Comparison of ENCODE assay signal across 21 mouse cellular contexts in genomic region chr11:54764759-54765158, GRCm38 (mm10). TPM values are rescaled to one million over a fixed set of nuclear protein-coding genes. Genes with fewer than 3 reads are reported as not detected.
DNase-seq lines count a peak whose midpoint lies in the region; ATAC-seq and TF ChIP-seq lines count a peak whose summit lies in the region.
"Had no signal": no experiment of that assay in that cellular context is flagged by ENCODE, and none has a peak within 500 bp of the region (broad histone marks: within the 10 kb centered on the region; RNA-seq: fewer than 3 reads in every experiment).

No protein-coding gene starts in this region.

- no peak for TF ChIP-seq CTCF in thymus, adult 2 months (IDR thresholded peaks at IDR 0.05; ENCODE audit: borderline replicate concordance, control insufficient read depth, extremely low read depth, insufficient read depth, low read length, poor library complexity)
- no peak for TF ChIP-seq CTCF in lung, postnatal 0 days (IDR thresholded peaks at IDR 0.05)
- no peak for TF ChIP-seq CTCF in left cerebral cortex, adult 2 months (IDR thresholded peaks at IDR 0.05)

- no peak overlapping the region for H3K4me2 ChIP-seq in midbrain, embryonic 13.5 days (replicated peaks)
- H3K4me2 ChIP-seq in lung, postnatal 0 days (replicated peaks; ENCODE audit: low read depth, low read length): no peak overlapping the region
- H3K4me2 ChIP-seq: hindbrain, embryonic 15.5 days; liver, embryonic 15.5 days; neural tube, embryonic 13.5 days had no signal

- H3K9me3 ChIP-seq in midbrain, embryonic 13.5 days: no peaks in the 10 kb centered on the region
- H3K9me3 ChIP-seq in lung, postnatal 0 days (ENCODE audit: low read length): no peaks in the 10 kb centered on the region
- H3K9me3 ChIP-seq: hindbrain, embryonic 15.5 days; liver, embryonic 15.5 days; neural tube, embryonic 13.5 days had no signal

- intact Hi-C loops in left cerebral cortex, adult 2 months (cut with DNase I): no loop called here

- H3K36me3 ChIP-seq in thymus, adult 2 months (ENCODE audit: control insufficient read depth, insufficient read depth, low read length): no peaks in the 10 kb centered on the region
- no peaks in the 10 kb centered on the region for H3K36me3 ChIP-seq in midbrain, embryonic 13.5 days
- H3K36me3 ChIP-seq in lung, postnatal 0 days (ENCODE audit: insufficient read depth, low read length): no peaks in the 10 kb centered on the region
- H3K36me3 ChIP-seq: hindbrain, embryonic 15.5 days; liver, embryonic 15.5 days; neural tube, embryonic 13.5 days had no signal

- H3K27ac ChIP-seq in thymus, adult 2 months (ENCODE audit: control insufficient read depth, insufficient read depth, low read length): no peak overlapping the region
- H3K27ac ChIP-seq in midbrain, embryonic 13.5 days: no peak overlapping the region
- H3K27ac ChIP-seq in lung, postnatal 0 days (ENCODE audit: low read length): no peak overlapping the region
- H3K27ac ChIP-seq in left cerebral cortex, adult 2 months: no peak overlapping the region
- H3K27ac ChIP-seq: hindbrain, embryonic 15.5 days; liver, embryonic 15.5 days; macrophage; neural tube, embryonic 13.5 days had no signal

- H3K9ac ChIP-seq in midbrain, embryonic 13.5 days (replicated peaks): no peak overlapping the region
- no peak overlapping the region for H3K9ac ChIP-seq in lung, postnatal 0 days (replicated peaks; ENCODE audit: low read depth)
- H3K9ac ChIP-seq: hindbrain, embryonic 15.5 days; liver, embryonic 15.5 days; neural tube, embryonic 13.5 days had no signal

- H3K4me3 ChIP-seq in thymus, adult 2 months (ENCODE audit: control insufficient read depth, insufficient read depth, low read length): no peak overlapping the region
- H3K4me3 ChIP-seq in midbrain, embryonic 13.5 days (replicated peaks): no peak overlapping the region
- H3K4me3 ChIP-seq in lung, postnatal 0 days (ENCODE audit: low read depth, low read length): no peak overlapping the region
- H3K4me3 ChIP-seq in left cerebral cortex, adult 2 months: no peak overlapping the region
- H3K4me3 ChIP-seq: gastrocnemius, adult 2 months; hindbrain, embryonic 15.5 days; liver, embryonic 15.5 days; neural tube, embryonic 13.5 days had no signal

- H3K27me3 ChIP-seq in thymus, adult 2 months (ENCODE audit: control insufficient read depth, insufficient read depth, low read length): no peaks in the 10 kb centered on the region
- H3K27me3 ChIP-seq in midbrain, embryonic 13.5 days: no peaks in the 10 kb centered on the region
- H3K27me3 ChIP-seq in lung, postnatal 0 days (replicated peaks; ENCODE audit: insufficient read depth, low read length): no peaks in the 10 kb centered on the region
- H3K27me3 ChIP-seq: hindbrain, embryonic 15.5 days; liver, embryonic 15.5 days; neural tube, embryonic 13.5 days; Patski had no signal

- TF ChIP-seq EP300 in lung, postnatal 0 days (IDR thresholded peaks at IDR 0.05): no peak

- 83% methylated on average over 1 of the region's 1 CpGs for whole genome bisulfite sequencing in thymus, adult 2 months
- WGBS in midbrain, embryonic 13.5 days: 90% methylated on average over 1 of the region's 1 CpGs
- WGBS in lung, postnatal 0 days: 88% methylated on average over 1 of the region's 1 CpGs

- no peak for TF ChIP-seq POLR2A in thymus, adult 2 months (IDR thresholded peaks at IDR 0.05; ENCODE audit: control insufficient read depth, extremely low read depth, insufficient read depth, low read length, poor library complexity)

- peaks cover 13% of the 10 kb centered on the region for H3K4me1 ChIP-seq in thymus, adult 2 months (replicated peaks; ENCODE audit: control insufficient read depth, insufficient read depth, low read length)
- peaks cover 55% of the 10 kb centered on the region for H3K4me1 ChIP-seq in midbrain, embryonic 13.5 days (replicated peaks)
- H3K4me1 ChIP-seq in lung, postnatal 0 days (ENCODE audit: insufficient read depth, low read depth, low read length): peaks cover 6% of the 10 kb centered on the region; the same call in 1 of the 2 replicates

- DNase-seq in B cell, adult 2 months: peak; percentile 52 to 64
- DNase-seq in ES-CJ7 (ENCODE audit: low read depth, low spot score): peak; percentile 23
- peak; percentile 85 for DNase-seq in induced T-regulatory cell, adult 2 months (ENCODE audit: low read depth)
- peak; percentile 51 for DNase-seq in thymus, adult 2 months
- DNase-seq in left cerebral cortex, adult 11 months (ENCODE audit: low spot score): no peak
- DNase-seq in lung, postnatal 0 days (ENCODE audit: low spot score): no peak
- DNase-seq in left cerebral cortex, adult 2 months (ENCODE audit: extremely low spot score in 1 of 2, low spot score in 2 of 2): no peak
- DNase-seq: adrenal gland, postnatal 10 days; cerebellum, postnatal 10 days; gastrocnemius, adult 2 months; heart, postnatal 10 days; kidney, adult 18-20 months; kidney, postnatal 36 days; layer of hippocampus, postnatal 36 days had no signal

- no peak for ATAC-seq in midbrain, embryonic 13.5 days
- no peak for ATAC-seq in lung, postnatal 0 days
- ATAC-seq: forebrain, embryonic 14.5 days; Patski had no signal

RNA-seq across cellular contexts. Expression of gene Cdc42se2, which starts 22.7 kb away (rescaled TPM):
- 122 and 127 TPM in 2 replicates for polyA plus RNA-seq in thymus, adult 2 months (2012; rRNA removed)
- 205 and 209 TPM in 2 replicates for polyA plus RNA-seq in midbrain, embryonic 13.5 days (2015; fragmentation: Nextera tagmentation; extraction: Ambion mirVana)
- 56.3 and 62.5 TPM in 2 replicates for polyA plus RNA-seq in lung, postnatal 0 days (2015; fragmentation: Nextera tagmentation; extraction: Ambion mirVana)
- total RNA-seq in left cerebral cortex, adult 2 months (2021): 100 to 1,000 TPM; 122 to 126 TPM

Comparison
In these comparisons a context has a peak if more than half of its experiments do, and no peak if none do; other contexts are left out.
1. DNase-seq: peak in B cell, adult 2 months (2 of 2), ES-CJ7 (single experiment), induced T-regulatory cell, adult 2 months (single experiment) and thymus, adult 2 months (single experiment); none in left cerebral cortex, adult 11 months (single experiment), lung, postnatal 0 days (single experiment) and left cerebral cortex, adult 2 months (0 of 2).